Mouse (Mus musculus): ENCODE results near the gene Syn3. TPM values are rescaled to one million over a fixed set of nuclear protein-coding genes. Genes with fewer than 3 reads are reported as not detected.
"Not testable (repeated sequence)": the region's sequence is repeated elsewhere in the genome, so short reads cannot be mapped to it uniquely, and the experiment has no call there.

Syn3 gene
- polyA plus RNA-seq, 1 experiment from 2014 or later, result 4.5 TPM

DNA sequence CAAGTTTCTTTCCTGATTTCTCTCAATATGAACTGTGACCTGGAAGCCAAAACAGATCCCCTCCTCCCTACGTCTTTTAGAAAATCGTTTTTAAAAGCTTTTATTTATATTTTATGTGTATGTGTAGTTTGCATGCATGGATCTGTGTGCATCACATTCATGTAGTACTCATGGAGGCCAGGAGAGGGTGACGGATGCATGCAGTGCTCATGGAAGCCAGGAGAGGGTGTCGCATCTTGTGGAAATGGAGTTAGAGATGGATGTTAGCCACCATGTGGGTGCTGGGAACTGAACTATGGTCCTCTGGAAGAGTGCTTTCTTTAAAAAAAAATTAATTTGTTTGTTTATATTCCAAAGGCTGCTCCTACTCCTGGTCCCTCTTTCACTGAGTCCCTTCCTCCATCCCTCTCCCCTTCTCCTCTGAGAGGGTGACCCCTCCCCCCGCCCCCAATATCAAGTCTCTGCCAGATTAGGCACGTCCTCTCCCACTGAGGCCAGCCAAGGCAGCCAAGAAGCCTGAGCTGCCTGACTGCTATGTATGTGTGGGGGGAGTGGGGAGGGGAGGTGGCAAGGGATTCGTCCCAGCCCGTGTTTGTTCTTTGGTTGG is 442.3 kb downstream of the Syn3 start:
- Histone ChIP-seq H3K4me3 (no peak overlapping the region), H3K4me1 (peaks cover 17% of the 10 kb centered on the region), H3K27ac (no peak overlapping the region), H3K9me3 (peaks cover 6% of the 10 kb centered on the region; the same call in 1 of the 2 replicates), H3K36me3 (replicated peaks) (0 out of 2 replicates have a peak, but pooled peaks cover 11% of the 10 kb centered on the region), H3K27me3 (ENCODE audit: poor library complexity, severe bottlenecking) (no peaks in the 10 kb centered on the region)
- no peak for DNase-seq (ENCODE audit: extremely low spot score, low spot score)
- 84% methylated on average over 8 of the region's 8 CpGs for WGBS

DNA sequence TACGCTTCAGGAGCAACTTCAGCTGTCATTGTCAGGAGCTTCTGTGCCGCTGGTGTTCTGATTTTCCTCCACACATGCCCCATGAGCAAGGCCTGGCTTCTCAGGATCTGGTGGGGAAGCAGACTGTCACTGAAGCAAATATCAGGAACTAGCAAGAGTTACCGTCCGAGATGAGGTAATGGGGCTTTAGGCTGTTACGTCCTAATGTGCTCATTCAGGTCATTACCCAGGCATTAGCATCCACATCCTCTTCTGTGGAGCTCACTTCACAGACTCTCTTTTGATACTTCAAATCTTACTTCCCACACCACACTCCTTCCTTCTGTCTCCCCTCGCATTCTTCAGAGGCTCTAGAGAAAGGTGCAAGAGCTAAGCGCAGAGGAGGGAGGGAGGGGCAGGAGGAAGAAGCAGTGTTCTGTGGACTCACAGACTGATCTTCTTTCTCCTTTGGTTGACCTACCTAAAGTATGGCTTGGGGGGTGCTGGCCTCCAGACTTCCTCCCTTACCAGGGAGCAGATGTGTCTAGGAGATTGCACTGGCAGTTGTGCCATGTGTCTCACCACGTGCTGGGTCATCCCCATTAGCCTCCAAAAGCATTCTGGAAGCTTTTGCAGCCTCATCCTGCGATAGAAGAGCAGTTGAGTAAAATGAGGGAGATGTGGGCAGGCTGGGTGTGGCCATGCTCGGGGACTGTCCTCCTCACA is 445.7 kb downstream of the Syn3 start:
- no peaks in the 10 kb centered on the region for H3K27me3 ChIP-seq (ENCODE audit: poor library complexity, severe bottlenecking)
- whole genome bisulfite sequencing, result 92% methylated on average over 10 of the region's 10 CpGs
- DNase-seq (ENCODE audit: extremely low spot score, low spot score), result no peak
- H3K4me3 ChIP-seq, result no peak overlapping the region
- peaks cover 6% of the 10 kb centered on the region; the same call in 1 of the 2 replicates for H3K9me3 ChIP-seq
- peaks cover 13% of the 10 kb centered on the region for H3K4me1 ChIP-seq
- H3K27ac ChIP-seq, result no peak overlapping the region
- H3K36me3 ChIP-seq (replicated peaks), result peaks cover 13% of the 10 kb centered on the region

DNA sequence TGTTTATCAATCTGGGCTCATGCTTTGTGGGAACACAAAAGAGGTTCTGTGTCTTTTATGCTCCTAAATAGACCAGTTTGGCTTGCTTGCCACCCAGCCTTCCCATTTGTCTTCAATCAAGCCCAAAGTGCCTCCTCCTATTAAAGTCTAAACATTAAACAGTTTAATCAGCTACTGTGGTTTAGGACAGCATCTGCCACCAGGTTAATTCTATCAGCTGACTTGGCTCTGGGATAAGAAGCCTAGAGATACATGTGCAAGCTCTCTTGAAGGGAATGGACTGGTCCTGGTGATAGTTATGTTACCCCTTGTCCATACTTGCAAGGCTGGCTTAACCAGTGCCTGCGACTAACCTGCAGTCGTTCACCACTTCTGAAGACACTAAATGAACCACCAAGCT is 448.2 kb downstream of the Syn3 start:
- Histone ChIP-seq H3K9me3 (no peaks in the 10 kb centered on the region), H3K4me3 (no peak overlapping the region), H3K27ac (no peak overlapping the region), H3K27me3 (ENCODE audit: poor library complexity, severe bottlenecking) (no peaks in the 10 kb centered on the region), H3K36me3 (replicated peaks) (peaks cover 14% of the 10 kb centered on the region), H3K4me1 (peaks cover 9% of the 10 kb centered on the region)
- DNase-seq (ENCODE audit: extremely low spot score, low spot score), result no peak
- WGBS, result 81% methylated on average over 2 of the region's 2 CpGs

- Histone ChIP-seq H3K9me3 (no peaks in the 10 kb centered on the region), H3K4me3 (no peak overlapping the region), H3K4me1 (peaks cover 9% of the 10 kb centered on the region), H3K27me3 (ENCODE audit: poor library complexity, severe bottlenecking) (no peaks in the 10 kb centered on the region), H3K36me3 (replicated peaks) (peaks cover 19% of the 10 kb centered on the region), H3K27ac (no peak overlapping the region)
- no peak for DNase-seq (ENCODE audit: extremely low spot score, low spot score)
- 87% methylated on average over 9 of the region's 9 CpGs for WGBS
Observed at GRCm38 (mm10) chr10:86047786-86048185, 450.9 kb downstream of the Syn3 start.

GRCm38 (mm10) chr10:86046371-86046770 is 452.3 kb downstream of the Syn3 start:
- H3K4me1 ChIP-seq, result peaks cover 2% of the 10 kb centered on the region
- H3K36me3 ChIP-seq (replicated peaks), result peaks cover 19% of the 10 kb centered on the region
- WGBS, result 98% methylated on average over 1 of the region's 1 CpGs
- no peaks in the 10 kb centered on the region for H3K9me3 ChIP-seq
- DNase-seq (ENCODE audit: extremely low spot score, low spot score), result no peak
- H3K27ac ChIP-seq, result no peak overlapping the region
- H3K4me3 ChIP-seq, result no peak overlapping the region
- no peaks in the 10 kb centered on the region for H3K27me3 ChIP-seq (ENCODE audit: poor library complexity, severe bottlenecking)

DNA sequence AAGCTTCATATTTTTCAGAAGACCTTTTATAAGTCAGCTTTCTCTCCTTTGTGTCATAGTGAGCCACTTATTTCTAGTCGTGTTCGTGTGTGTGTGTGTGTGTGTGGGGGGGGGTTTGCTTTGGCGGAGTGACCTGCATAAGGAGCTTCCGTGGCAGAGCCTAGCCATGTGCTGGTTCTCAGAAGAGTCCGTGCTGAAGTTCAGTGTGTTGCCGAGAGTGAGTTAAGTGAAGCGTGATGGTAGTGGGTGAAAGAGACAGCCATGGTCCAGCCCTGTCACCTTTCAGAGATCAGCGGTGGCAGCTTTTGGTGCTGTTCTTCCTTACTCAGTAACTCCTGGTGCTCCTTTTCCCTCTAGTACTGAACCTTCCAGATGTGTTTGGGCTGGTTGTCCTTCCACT is 454.6 kb downstream of the Syn3 start:
- Histone ChIP-seq H3K4me1 (no peaks in the 10 kb centered on the region), H3K27ac (no peak overlapping the region), H3K36me3 (replicated peaks) (peaks cover 26% of the 10 kb centered on the region), H3K27me3 (ENCODE audit: poor library complexity, severe bottlenecking) (no peaks in the 10 kb centered on the region), H3K4me3 (no peak overlapping the region), H3K9me3 (no peaks in the 10 kb centered on the region)
- WGBS, result 90% methylated on average over 8 of the region's 8 CpGs
- no peak for DNase-seq (ENCODE audit: extremely low spot score, low spot score)

DNA sequence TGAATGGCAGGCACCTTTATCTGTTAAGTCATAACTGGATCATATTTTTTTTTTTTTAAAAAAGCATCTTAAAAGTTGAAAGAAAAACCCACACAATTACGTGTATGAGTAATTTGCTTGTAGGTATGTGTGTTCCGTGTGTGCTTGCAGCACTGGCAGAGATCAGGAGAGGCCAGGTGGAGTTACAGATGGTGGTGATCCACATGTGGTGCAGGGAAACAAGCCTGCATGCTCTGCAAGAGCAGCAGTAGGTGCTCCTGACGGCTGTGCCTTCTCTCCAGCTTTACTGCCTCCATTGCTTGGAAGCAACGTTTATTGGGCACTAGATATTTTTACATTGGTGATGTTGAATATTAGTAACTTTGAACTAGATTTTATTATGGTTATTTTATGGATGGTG is 455.0 kb downstream of the Syn3 start:
- no peaks in the 10 kb centered on the region for H3K9me3 ChIP-seq
- no peak overlapping the region for H3K27ac ChIP-seq
- no peak overlapping the region for H3K4me3 ChIP-seq
- DNase-seq (ENCODE audit: extremely low spot score, low spot score), result no peak
- no peaks in the 10 kb centered on the region for H3K4me1 ChIP-seq
- WGBS, result 83% methylated on average over 4 of the region's 4 CpGs
- peaks cover 30% of the 10 kb centered on the region for H3K36me3 ChIP-seq (replicated peaks)
- no peaks in the 10 kb centered on the region for H3K27me3 ChIP-seq (ENCODE audit: poor library complexity, severe bottlenecking)

DNA sequence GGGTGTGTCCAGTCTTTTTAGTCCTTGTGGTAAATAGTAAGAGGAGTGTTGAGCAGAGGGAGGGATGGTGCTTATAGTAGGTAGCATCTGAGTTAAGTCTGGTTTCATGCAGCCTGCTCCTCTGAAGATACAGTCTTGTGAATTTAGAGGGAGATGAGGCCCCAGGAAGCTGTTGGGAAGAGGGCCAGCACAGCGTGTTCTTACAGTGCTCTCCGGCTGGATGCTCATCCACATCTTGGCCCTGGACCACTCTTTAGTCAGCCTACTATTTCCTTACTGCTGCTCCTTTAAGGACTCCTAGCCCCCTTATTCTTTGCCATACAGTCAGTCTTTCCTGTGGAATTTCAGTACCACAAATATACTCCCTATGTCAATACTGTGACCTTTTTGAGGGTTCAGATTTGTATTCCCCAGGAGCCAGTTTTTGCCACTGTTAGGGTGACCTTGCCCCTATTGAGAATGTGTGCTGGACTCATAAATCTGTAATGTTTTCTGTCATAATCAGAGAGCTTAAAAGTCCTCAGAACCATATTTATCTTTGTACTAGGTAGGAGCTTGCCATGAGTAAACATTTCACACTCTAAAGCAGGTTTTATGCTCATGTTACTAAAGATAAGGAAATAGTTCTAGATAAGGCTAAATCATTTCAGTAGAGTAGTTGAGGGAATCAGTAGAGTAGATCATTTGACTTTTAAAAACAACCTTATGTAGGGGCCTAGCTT is 464.5 kb downstream of the Syn3 start:
- Histone ChIP-seq H3K4me1 (peaks cover 8% of the 10 kb centered on the region; the same call in 1 of the 2 replicates), H3K4me3 (no peak overlapping the region), H3K36me3 (replicated peaks) (peaks cover 35% of the 10 kb centered on the region), H3K27me3 (ENCODE audit: poor library complexity, severe bottlenecking) (no peaks in the 10 kb centered on the region), H3K9me3 (no peaks in the 10 kb centered on the region), H3K27ac (no peak overlapping the region)
- DNase-seq (ENCODE audit: extremely low spot score, low spot score), result no peak
- 98% methylated on average over 2 of the region's 2 CpGs for WGBS

- peaks cover 27% of the 10 kb centered on the region for H3K36me3 ChIP-seq (replicated peaks)
- H3K27me3 ChIP-seq (ENCODE audit: poor library complexity, severe bottlenecking), result no peaks in the 10 kb centered on the region
- DNase-seq (ENCODE audit: extremely low spot score, low spot score), result no peak
- no peak overlapping the region for H3K27ac ChIP-seq
- H3K4me1 ChIP-seq, result peaks cover 8% of the 10 kb centered on the region; the same call in 1 of the 2 replicates
- 71% methylated on average over 3 of the region's 3 CpGs for WGBS
- no peak overlapping the region for H3K4me3 ChIP-seq
- H3K9me3 ChIP-seq, result no peaks in the 10 kb centered on the region
Observed at GRCm38 (mm10) chr10:86032517-86032916, 466.2 kb downstream of the Syn3 start.

DNA sequence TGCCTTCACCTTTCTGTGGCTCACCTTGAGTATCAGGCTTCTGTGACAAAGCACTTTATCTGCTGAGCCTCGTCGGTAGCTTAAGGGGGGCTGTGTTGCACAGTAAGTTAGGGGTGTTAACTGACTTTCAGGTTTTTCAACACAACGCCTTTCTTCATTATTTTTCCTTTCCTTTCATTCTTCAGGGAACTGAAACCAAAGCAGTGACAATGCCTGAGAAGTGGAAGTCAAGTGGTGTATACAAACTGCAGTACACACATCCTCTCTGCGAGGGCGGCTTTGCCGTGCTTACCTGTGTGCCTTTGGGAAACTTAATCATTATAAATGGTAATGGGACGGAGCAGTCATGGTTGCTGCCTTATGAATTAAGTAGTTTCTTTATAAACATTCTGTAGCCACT is 468.0 kb downstream of the Syn3 start:
- WGBS, result 97% methylated on average over 7 of the region's 7 CpGs
- H3K36me3 ChIP-seq (replicated peaks), result peaks cover 23% of the 10 kb centered on the region
- H3K9me3 ChIP-seq, result no peaks in the 10 kb centered on the region
- no peaks in the 10 kb centered on the region for H3K27me3 ChIP-seq (ENCODE audit: poor library complexity, severe bottlenecking)
- H3K4me1 ChIP-seq, result peaks cover 8% of the 10 kb centered on the region; the same call in 1 of the 2 replicates
- no peak for DNase-seq (ENCODE audit: extremely low spot score, low spot score)
- no peak overlapping the region for H3K27ac ChIP-seq
- no peak overlapping the region for H3K4me3 ChIP-seq

DNA sequence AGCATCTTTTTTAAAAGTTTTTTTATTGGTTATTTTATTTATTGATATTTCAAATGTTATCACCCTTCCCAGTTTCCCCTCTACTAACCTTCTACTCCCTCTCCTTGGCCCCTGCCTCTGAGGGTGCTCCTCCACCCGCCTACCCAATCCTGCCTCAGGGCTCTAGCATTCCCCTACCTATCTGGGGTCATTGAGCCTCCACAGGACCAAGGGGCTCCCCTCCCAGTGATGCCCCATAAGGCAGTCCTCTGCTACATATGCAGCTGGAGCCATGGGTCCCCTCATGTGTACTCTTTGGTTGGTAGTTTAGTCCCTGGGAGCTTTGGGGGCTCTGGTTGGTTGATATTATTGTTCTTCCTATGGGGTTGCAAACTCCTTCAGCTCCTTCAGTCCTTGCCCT is 471.9 kb downstream of the Syn3 start:
- WGBS, result 76% methylated on average over 1 of the region's 1 CpGs
- not testable (repeated sequence) for H3K27me3 ChIP-seq (ENCODE audit: poor library complexity, severe bottlenecking)

GRCm38 (mm10) chr10:86026354-86026753 is 472.3 kb downstream of the Syn3 start:
- 92% methylated on average over 3 of the region's 3 CpGs for WGBS
- Histone ChIP-seq H3K9me3 (no peaks in the 10 kb centered on the region), H3K27ac (no peak overlapping the region), H3K36me3 (replicated peaks) (peaks cover 19% of the 10 kb centered on the region), H3K4me3 (no peak overlapping the region), H3K27me3 (ENCODE audit: poor library complexity, severe bottlenecking) (no peaks in the 10 kb centered on the region), H3K4me1 (peaks cover 19% of the 10 kb centered on the region)
- no peak for DNase-seq (ENCODE audit: extremely low spot score, low spot score)

More for the DNA sequence above, 471.9 kb downstream of the Syn3 start:
- not testable (repeated sequence) for H3K9me3 ChIP-seq; H3K27ac ChIP-seq; H3K4me3 ChIP-seq; DNase-seq (ENCODE audit: extremely low spot score, low spot score)
- H3K4me1 ChIP-seq, result peaks cover 16% of the 10 kb centered on the region
- peaks cover 19% of the 10 kb centered on the region for H3K36me3 ChIP-seq (replicated peaks)

DNA sequence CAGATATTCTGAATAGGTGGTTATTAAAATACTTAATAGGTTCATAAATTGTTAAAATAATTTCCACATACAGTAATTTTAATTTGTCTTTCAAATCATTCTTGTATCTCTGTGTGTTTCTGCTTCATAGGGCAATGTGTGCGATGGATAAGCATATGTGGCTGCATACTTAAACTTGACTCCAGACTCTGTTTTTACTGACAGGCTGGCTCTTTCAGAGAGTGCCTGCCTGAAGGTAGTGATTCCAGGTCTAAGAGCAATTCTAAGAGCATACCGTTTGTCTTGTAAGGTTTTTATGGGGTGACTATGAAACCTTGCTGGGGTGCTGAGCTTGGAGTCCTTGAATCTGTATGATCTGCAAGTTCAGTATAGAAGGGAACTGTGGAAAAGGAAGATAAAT is 472.8 kb downstream of the Syn3 start:
- H3K4me1 ChIP-seq, result peaks cover 21% of the 10 kb centered on the region
- WGBS, result 87% methylated on average over 2 of the region's 2 CpGs

More for the DNA sequence above, 472.8 kb downstream of the Syn3 start:
- no peak for DNase-seq (ENCODE audit: extremely low spot score, low spot score)
- no peak overlapping the region for H3K27ac ChIP-seq
- peaks cover 16% of the 10 kb centered on the region for H3K36me3 ChIP-seq (replicated peaks)
- no peaks in the 10 kb centered on the region for H3K27me3 ChIP-seq (ENCODE audit: poor library complexity, severe bottlenecking)
- H3K4me3 ChIP-seq, result no peak overlapping the region
- H3K9me3 ChIP-seq, result no peaks in the 10 kb centered on the region
